Mouse (Mus musculus): ENCODE measurements around the gene Capza1.

DNA sequence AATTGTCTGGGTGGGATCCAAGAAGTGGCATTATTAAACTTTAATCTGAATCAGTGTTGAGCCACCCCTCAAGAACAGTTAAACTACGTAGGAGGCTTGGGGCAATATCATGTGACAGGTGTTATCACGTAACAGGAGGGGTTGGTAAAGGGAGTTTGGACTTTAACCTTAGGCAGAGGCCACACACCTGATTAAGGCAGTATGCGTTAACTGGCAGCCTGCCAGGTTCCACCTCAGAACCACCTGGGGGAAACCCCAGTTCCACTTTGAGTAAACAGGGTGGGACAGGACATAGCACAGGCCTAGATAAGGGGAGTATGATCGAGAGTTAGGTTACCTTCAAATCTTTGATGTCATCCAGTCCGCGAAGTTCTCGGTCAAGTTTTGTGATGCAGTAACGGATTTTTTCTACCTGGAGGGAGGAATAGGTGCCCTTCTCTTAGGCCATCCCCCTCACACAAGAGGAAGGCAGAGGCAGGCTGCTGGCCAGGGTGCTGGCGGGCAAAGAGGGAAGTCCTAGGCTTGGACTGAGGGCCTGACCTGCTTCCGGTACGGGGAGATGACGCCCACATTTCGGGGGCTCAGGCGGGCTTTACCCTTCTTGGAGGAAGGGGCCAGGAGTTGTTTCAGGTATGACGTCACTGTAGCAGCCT is 67.7 kb downstream of the Capza1 start:
- TF ChIP-seq CTCF (IDR thresholded peaks at IDR 0.05; ENCODE audit: borderline replicate concordance, insufficient read depth, low read depth, low read length) (no peak), POLR2A (IDR thresholded peaks at IDR 0.05; ENCODE audit: borderline replicate concordance, insufficient read depth, low read length) (no peak)
